Mouse (Mus musculus): ENCODE data around the gene Zbtb7b. TPM values are rescaled to one million over a fixed set of nuclear protein-coding genes. Genes with fewer than 3 reads are reported as not detected.

The Zbtb7b gene
- polyA plus RNA-seq, 2 experiments, result 3.4 to 13.4 TPM

- no peak overlapping the region for H3K4me3 ChIP-seq (replicated peaks; ENCODE audit: low read length)
- DNase-seq (ENCODE audit: low spot score) (no peak), ATAC-seq (ENCODE audit: low FRiP score, low read depth) (no peak)
- H3K9ac ChIP-seq (ENCODE audit: low read depth, low read length, severe bottlenecking), result no peak overlapping the region
- H3K27me3 ChIP-seq (ENCODE audit: control insufficient read depth, insufficient read depth, low read length), result no peaks in the 10 kb centered on the region
- H3K27ac ChIP-seq (replicated peaks; ENCODE audit: low read depth, low read length), result no peak overlapping the region
- H3K4me1 ChIP-seq (ENCODE audit: control insufficient read depth, insufficient read depth, low read length), result peaks cover 12% of the 10 kb centered on the region
- TF ChIP-seq POLR2A (IDR thresholded peaks at IDR 0.05; ENCODE audit: borderline replicate concordance, extremely low read depth, insufficient read depth, insufficient read length), result no peak
- H3K36me3 ChIP-seq (ENCODE audit: control insufficient read depth, insufficient read depth, low read length), result no peaks in the 10 kb centered on the region
- no peaks in the 10 kb centered on the region for H3K9me3 ChIP-seq (ENCODE audit: control insufficient read depth, low read length)
- no peak overlapping the region for H3K4me2 ChIP-seq (replicated peaks; ENCODE audit: low read depth, low read length, severe bottlenecking)
- 87% methylated on average over 5 of the region's 5 CpGs for WGBS
Observed at GRCm38 (mm10) chr3:89383651-89384255, 10.8 kb downstream of the Zbtb7b start.

- 85% methylated on average over 5 of the region's 5 CpGs for WGBS
- Histone ChIP-seq H3K4me1 (ENCODE audit: control insufficient read depth, insufficient read depth, low read length) (peaks cover 17% of the 10 kb centered on the region), H3K4me3 (replicated peaks; ENCODE audit: low read length) (no peak overlapping the region), H3K36me3 (ENCODE audit: control insufficient read depth, insufficient read depth, low read length) (no peaks in the 10 kb centered on the region), H3K9ac (ENCODE audit: low read depth, low read length, severe bottlenecking) (no peak overlapping the region), H3K27ac (replicated peaks; ENCODE audit: low read depth, low read length) (no peak overlapping the region), H3K9me3 (ENCODE audit: control insufficient read depth, low read length) (no peaks in the 10 kb centered on the region), H3K27me3 (ENCODE audit: control insufficient read depth, insufficient read depth, low read length) (no peaks in the 10 kb centered on the region), H3K4me2 (replicated peaks; ENCODE audit: low read depth, low read length, severe bottlenecking) (no peak overlapping the region)
- TF ChIP-seq POLR2A (IDR thresholded peaks at IDR 0.05; ENCODE audit: borderline replicate concordance, extremely low read depth, insufficient read depth, insufficient read length), result no peak
- ATAC-seq (ENCODE audit: low FRiP score, low read depth) (no peak), DNase-seq (ENCODE audit: low spot score) (no peak)
Observed at GRCm38 (mm10) chr3:89382950-89383349, 11.6 kb downstream of the Zbtb7b start.

GRCm38 (mm10) chr3:89382033-89382882 lies 12.3 kb downstream of the Zbtb7b start:
- H3K4me2 ChIP-seq (replicated peaks; ENCODE audit: low read depth, low read length, severe bottlenecking), result no peak overlapping the region
- no peak overlapping the region for H3K9ac ChIP-seq (ENCODE audit: low read depth, low read length, severe bottlenecking)
- H3K4me1 ChIP-seq (ENCODE audit: control insufficient read depth, insufficient read depth, low read length), result peaks cover 19% of the 10 kb centered on the region
- ATAC-seq (ENCODE audit: low FRiP score, low read depth) (no peak), DNase-seq (ENCODE audit: low spot score) (no peak)
- WGBS, result 86% methylated on average over 9 of the region's 9 CpGs
- TF ChIP-seq POLR2A (IDR thresholded peaks at IDR 0.05; ENCODE audit: borderline replicate concordance, extremely low read depth, insufficient read depth, insufficient read length), result no peak
- H3K9me3 ChIP-seq (ENCODE audit: control insufficient read depth, low read length), result no peaks in the 10 kb centered on the region
- H3K36me3 ChIP-seq (ENCODE audit: control insufficient read depth, insufficient read depth, low read length), result no peaks in the 10 kb centered on the region
- no peak overlapping the region for H3K27ac ChIP-seq (replicated peaks; ENCODE audit: low read depth, low read length)
- no peaks in the 10 kb centered on the region for H3K27me3 ChIP-seq (ENCODE audit: control insufficient read depth, insufficient read depth, low read length)
- H3K4me3 ChIP-seq (replicated peaks; ENCODE audit: low read length), result no peak overlapping the region

- Histone ChIP-seq H3K36me3 (ENCODE audit: control insufficient read depth, insufficient read depth, low read length) (no peaks in the 10 kb centered on the region), H3K9ac (ENCODE audit: low read depth, low read length, severe bottlenecking) (no peak overlapping the region), H3K27ac (replicated peaks; ENCODE audit: low read depth, low read length) (no peak overlapping the region), H3K9me3 (ENCODE audit: control insufficient read depth, low read length) (no peaks in the 10 kb centered on the region), H3K4me1 (ENCODE audit: control insufficient read depth, insufficient read depth, low read length) (peaks cover 19% of the 10 kb centered on the region), H3K4me3 (replicated peaks; ENCODE audit: low read length) (no peak overlapping the region), H3K27me3 (ENCODE audit: control insufficient read depth, insufficient read depth, low read length) (no peaks in the 10 kb centered on the region), H3K4me2 (replicated peaks; ENCODE audit: low read depth, low read length, severe bottlenecking) (no peak overlapping the region)
- WGBS, result 79% methylated on average over 11 of the region's 11 CpGs
- DNase-seq (ENCODE audit: low spot score) (no peak), ATAC-seq (ENCODE audit: low FRiP score, low read depth) (no peak)
- TF ChIP-seq POLR2A (IDR thresholded peaks at IDR 0.05; ENCODE audit: borderline replicate concordance, extremely low read depth, insufficient read depth, insufficient read length), result no peak
Observed at GRCm38 (mm10) chr3:89381233-89381632, 13.3 kb downstream of the Zbtb7b start.

- 94% methylated on average over 18 of the region's 18 CpGs for WGBS
- no peak for ATAC-seq (ENCODE audit: low FRiP score, low read depth)
- no peak for TF ChIP-seq POLR2A (IDR thresholded peaks at IDR 0.05; ENCODE audit: borderline replicate concordance, extremely low read depth, insufficient read depth, insufficient read length)
Observed at GRCm38 (mm10) chr3:89380711-89381110, 13.9 kb downstream of the Zbtb7b start.

More at GRCm38 (mm10) chr3:89380711-89381110, 13.9 kb downstream of the Zbtb7b start:
- H3K9me3 ChIP-seq (ENCODE audit: control insufficient read depth, low read length), result no peaks in the 10 kb centered on the region
- no peaks in the 10 kb centered on the region for H3K36me3 ChIP-seq (ENCODE audit: control insufficient read depth, insufficient read depth, low read length)
- DNase-seq (ENCODE audit: low spot score), result no peak
- H3K4me3 ChIP-seq (replicated peaks; ENCODE audit: low read length), result no peak overlapping the region
- H3K4me1 ChIP-seq (ENCODE audit: control insufficient read depth, insufficient read depth, low read length), result peaks cover 19% of the 10 kb centered on the region
- H3K4me2 ChIP-seq (replicated peaks; ENCODE audit: low read depth, low read length, severe bottlenecking), result no peak overlapping the region
- no peak overlapping the region for H3K9ac ChIP-seq (ENCODE audit: low read depth, low read length, severe bottlenecking)
- H3K27me3 ChIP-seq (ENCODE audit: control insufficient read depth, insufficient read depth, low read length), result no peaks in the 10 kb centered on the region
- H3K27ac ChIP-seq (replicated peaks; ENCODE audit: low read depth, low read length), result no peak overlapping the region

Measured in limb, embryonic 14.5 days (tissue).